Mouse (Mus musculus) neutrophil, adult 5-6 weeks (primary cell): Measurements from ENCODE around the gene Crocc2. TPM values are rescaled to one million over a fixed set of nuclear protein-coding genes. Genes with fewer than 3 reads are reported as not detected.
A peak's percentile ranks its signal among the peaks of the same experiment; 100 is the strongest.

ENCODE experiments used
- ATAC-seq: fragments of 151-379, 151-347 bp; 2 replicates; pipeline ENCODE4 v1.8.0; 2017; ENCODE audit warnings: mild to moderate bottlenecking, moderate TSS enrichment; ENCODE audit not compliant: insufficient number of reproducible peaks, poor library complexity, low FRiP score, severe bottlenecking; ENCODE audit errors: extremely low read depth
- total RNA-seq: library from RNA; stranded (forward); fragments of 200-1000 nt; gene quantifications from 2 replicates; pipeline ENCODE4 v1.2.3, GENCODE M21; 2017

Gene Crocc2
- total RNA-seq, 1 experiment from 2014 or later = not detected

DNA sequence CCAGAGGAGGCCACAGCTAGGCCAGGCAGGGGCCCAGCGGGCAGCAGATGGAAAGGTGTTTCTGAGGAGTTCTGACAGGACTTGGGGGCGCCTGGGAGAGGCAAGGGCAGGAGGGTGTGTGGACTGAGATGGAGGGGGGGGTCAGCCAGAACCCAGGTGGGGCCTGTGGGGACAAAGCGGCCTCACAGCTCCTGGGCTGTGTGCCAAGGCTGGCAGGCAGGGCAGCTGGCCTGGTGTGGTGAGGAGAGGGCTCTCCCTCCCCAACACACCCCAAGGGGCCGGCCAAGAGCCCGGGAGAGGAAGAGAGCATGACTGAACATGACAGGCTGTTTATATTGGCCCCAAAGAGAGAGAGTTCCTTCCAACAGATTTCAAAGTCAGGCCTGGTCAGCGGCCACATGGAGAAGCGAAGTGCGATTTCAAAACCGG, 41.7 kb downstream of the Crocc2 start:
- no peak for ATAC-seq

DNA sequence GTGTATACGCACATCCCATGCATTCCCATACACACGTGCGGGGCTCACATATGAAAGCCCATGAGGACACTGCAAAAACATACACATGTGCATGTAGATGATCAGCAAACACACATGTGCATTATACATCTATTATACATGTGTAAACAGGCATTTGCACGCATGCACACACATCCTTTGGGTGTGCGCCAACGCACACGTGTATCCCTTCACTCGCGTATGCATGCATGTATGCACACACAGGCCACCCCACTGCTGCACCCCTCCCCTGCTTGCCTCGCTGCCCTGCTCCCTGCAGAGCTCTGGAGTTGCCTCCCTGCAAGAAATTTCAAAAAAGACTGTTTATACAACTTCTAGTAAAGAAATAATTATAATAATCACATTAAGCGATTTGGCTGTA, 42.5 kb downstream of the Crocc2 start:
- ATAC-seq = no peak

DNA sequence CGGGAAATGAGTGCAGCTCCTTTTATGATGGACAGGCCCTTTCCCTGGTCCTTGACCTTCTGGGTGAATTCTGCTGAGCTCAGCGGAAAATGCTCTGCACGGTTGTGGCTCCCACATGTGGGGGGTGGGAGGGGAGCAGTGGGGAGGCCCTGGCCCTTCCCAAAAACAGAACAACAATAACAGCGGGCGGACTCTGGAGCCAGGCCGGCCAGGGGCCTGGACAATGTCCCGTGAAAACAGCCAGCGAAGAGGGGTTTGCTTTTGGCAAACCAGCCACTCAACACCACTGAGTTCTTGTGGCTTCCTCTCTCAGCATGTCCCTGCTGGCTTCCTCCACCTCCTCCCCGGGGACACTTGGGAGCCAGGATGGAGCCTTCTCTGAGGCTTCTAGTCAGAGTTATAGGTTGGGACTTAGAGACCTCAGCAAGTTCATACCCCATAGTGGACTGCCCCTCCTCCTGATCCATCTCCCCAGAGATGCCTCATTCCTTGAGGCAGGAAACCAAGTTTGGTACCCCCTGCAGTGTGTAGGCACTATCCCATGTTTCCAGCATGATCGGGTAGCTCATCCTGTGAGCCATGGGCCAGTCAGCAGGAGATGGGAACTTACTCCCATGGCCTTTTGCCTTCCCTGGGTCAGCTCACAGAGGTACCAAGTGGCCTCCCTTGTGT, 43.2 kb downstream of the Crocc2 start:
- no peak for ATAC-seq

DNA sequence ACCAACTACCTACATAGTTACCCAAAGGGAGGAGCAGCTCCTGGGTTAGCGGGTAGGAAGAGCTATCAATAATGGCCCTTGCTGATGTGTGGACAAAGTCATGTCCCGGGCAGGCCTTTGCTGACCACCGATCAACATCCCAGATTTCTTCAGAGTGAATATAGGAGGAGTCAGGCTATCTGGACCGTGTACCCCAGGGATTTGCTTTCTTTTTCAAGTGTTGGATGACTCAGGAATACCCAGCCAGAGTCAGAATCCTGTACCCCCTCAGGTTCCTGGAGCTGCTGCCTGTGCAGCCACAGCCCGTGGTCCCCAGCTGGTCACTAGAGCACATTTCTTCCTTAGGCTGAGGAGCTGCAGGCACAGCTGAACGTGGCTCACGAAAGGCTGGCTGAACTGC, 43.9 kb downstream of the Crocc2 start:
- no peak for ATAC-seq

DNA sequence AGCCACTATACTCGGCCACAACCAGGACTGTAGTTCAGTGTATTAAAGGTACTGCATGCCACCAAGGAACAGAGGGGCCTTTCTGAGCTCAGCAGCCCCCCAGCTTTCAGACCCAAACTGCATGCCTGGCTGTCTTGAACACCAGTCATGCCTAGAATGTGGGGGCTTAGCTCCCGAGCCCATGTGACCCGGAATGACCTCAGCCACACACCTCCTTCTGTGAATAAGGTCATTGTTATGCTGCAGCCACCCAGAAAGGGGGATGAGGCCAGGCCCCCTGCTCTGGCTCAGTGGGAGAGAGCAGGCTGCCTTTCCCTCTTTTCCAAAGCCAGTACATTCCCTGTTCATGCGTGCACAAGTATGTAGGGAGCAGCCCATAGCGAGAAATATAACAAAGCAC, 46.1 kb downstream of the Crocc2 start:
- no peak for ATAC-seq

DNA sequence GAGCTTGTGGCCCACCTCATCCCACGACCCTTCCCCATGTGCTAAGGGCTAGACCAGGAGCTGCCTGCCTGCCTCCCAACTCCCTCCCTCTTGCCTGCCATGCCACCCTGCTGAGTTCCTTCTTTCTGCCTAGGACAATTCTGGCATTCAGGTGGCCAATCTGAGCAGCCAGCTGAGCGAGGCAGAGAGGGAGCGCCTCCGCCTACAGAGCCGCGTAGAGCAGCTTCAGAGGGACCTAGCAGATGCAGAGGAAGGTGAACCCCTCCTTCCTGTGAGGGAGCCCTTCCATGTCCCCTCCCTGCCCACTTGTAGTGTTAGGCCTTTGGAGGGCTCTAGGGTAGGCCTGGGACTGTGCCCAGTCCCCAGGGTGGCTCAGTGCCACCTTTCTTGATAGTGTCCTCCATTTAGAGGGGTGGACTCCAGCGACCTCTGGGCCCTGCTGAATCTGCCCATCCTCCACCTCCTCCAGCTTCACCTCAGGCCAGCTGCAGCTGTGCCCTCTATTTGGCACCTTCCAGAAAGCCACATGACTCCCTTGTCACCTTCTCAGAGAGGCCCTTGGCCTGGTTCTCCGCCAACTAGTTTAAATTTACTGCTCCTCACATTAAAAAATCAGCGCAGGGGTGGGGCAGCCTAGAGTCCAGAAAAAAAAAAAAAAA, 48.4 kb downstream of the Crocc2 start:
- ATAC-seq = no peak

DNA sequence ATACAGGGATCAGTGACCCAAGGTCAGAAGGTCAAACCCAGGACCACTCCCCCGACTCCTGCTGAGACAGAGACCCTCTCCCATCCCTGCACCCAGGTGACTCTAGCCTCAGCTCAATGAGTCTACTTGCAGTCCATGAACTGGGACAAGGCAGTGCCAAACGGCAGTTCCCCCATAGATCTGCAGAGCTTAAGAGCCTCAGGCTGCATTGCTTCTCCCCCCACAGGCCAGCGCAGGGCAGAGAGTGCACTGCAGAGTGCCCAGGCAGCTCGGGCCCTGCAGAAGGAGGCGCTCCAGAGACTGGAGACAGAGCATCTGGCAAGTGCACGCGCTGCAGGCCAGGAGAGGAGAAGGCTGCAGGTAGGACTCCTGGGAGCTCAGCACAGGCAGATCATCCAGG, 49.0 kb downstream of the Crocc2 start:
- no peak for ATAC-seq

DNA sequence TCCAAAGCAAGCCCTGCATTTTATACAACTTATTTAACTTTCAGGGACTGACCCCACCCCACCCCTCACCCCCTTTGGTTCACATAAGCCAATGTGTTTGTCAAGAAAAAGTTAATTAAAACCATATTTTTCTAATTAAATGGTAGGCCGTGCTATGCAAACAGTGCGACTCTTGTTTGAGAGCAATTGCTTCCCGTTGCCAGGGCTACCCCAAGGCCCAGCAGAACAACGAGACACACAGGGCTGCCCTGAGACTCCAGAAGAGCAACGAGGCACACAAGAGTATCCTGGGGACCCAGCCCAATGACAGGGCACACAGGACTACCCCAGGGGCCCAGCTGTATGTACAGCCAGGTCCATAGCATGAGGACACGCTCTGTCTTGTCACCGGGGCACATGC, 52.3 kb downstream of the Crocc2 start:
- no peak for ATAC-seq

DNA sequence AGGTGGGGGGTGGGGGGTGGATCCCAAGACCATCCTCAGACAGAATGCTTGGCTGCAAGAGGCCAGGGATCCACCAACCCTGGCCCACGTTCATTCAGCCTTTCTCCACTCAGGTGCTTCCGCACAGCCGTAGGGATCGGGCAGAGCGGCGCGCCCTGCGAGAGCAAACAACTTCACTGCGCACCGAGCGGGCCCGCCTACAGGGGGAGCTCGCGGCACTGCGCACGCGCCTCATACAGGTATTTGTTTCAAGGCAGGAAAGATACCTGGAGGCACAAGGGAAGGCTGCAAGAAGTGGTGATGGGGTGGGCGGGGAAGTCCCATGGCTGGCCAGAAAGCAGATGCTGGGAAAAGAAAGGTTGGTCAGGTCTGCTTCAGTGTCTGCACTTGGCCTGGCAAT, 55.4 kb downstream of the Crocc2 start:
- ATAC-seq = peak; percentile 18; the same call in 1 of the 2 replicates

DNA sequence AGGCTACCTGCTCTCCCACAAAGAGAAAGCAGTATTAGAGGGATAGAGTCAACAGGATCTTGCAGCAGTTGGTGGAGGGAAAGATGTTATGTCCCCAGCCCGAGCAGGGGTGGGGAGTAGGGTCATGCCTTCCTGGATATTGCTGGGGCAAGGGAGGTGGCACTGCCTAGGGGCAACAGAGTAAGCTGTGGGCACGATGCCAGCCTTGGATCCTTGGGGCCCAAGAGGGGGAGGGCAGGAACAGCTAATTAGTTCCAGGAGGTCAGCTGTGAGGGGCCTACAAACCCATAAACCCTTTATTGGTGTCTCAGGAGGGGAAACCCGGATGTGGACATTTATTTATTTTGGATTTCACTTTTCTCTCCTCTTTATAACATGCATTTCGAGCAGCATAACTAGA, 56.7 kb downstream of the Crocc2 start:
- ATAC-seq = no peak

DNA sequence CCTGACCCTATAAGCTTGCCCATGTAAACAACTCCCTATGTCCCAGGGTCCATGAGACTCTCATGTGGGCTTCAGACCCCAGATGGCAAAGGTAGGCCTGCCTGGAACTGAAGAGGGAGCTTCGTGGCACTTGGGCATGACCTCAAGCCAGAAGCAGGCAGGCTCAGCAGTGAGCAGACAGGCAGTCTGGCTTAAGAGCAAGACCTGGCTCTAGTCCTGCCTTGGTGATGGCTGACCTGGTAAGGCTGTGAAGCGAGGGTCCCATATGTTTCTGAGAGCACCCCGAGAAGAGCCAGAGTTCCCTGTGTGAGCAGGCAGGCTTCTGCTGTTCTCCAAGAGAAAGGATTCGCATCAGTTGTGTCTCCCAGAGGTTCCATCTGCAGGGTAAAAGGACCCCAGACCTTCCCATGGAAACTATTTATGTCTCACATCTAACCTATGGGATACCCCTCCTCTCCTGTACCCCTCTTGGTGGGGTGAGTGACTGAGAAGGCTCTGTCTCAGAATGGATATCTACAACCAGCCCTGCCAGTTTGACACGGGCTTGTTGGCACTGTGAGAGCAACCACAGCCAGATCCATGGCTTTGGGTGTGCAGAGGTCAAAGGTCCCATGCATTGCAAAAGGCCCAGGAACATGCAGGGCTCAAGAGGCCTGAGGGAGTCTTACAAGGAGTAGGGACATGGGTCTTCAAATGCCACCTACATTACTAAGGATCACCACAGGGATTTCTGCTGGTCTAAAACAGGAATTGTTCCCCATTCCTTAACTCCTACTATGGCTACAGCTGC, 57.4 kb downstream of the Crocc2 start:
- no peak for ATAC-seq

DNA sequence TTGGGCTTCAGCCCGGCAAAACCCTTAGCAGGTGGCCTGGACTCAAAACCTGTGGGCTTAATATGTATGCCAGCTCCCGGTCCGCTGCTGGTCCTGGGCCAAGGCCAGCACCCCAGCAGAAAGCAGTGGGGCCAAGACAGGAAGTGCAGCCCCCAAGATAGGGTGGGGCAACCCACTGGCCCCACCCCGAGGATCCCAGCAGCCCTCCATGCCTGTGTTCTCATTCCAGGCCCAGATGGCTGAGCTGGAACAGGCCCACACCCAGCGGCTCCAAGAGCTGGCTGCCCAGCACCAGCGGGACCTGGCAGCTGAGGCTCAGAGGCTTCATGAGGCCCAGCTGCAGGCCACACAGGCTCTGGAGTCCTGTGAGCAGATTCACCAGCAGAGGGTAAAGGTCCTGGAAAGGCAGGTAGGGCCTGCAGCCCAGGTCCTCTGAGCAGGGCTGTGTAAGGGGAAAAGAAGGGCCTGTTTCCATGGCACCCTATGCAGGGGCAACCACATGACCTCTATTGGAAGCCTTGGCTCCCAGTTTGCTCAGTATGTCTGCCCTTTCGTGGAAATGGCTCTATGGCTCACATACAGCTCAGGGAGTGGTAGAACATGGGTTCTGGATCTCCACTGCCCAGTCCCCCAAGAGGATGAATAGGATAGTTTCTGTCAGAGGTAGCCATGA, 58.9 kb downstream of the Crocc2 start:
- ATAC-seq = no peak

DNA sequence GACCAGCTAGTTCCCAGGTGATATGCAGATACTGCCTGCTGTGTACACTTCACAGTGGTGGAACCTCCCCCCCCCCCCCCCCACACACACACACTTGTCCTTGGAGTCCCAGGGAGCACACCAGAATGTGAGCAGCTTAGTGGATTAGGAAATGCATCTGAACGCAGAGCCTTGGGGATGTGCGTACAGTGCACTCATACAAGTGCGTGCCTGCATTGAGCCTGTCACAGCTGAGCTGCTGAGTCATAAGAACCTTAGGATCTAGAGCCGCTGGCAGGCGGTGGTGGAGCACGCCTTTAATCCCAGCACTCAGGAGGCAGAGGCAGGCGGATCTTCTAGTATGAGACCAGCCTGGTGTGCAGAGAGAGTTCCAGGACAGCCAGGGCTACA, 59.4 kb downstream of the Crocc2 start:
- ATAC-seq = no peak

DNA sequence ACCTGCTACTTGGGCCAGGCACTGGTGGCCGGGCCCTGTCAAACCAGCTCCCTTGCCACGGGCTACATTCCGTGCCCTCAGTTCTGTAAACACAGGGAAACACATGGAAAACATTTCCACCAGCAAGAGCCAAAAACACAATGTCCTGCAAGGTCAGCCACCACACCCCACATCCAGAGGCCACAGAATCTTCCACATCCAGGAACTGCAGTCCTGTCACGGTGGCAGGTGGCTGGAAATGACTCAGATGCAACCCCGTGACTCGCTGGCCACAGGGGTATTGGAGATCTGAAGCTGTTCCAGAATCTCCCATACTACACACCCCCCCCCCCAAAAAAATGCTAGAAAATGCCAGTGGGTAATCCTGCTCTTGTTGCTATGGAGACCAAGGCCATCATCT, 60.7 kb downstream of the Crocc2 start:
- ATAC-seq = no peak

DNA sequence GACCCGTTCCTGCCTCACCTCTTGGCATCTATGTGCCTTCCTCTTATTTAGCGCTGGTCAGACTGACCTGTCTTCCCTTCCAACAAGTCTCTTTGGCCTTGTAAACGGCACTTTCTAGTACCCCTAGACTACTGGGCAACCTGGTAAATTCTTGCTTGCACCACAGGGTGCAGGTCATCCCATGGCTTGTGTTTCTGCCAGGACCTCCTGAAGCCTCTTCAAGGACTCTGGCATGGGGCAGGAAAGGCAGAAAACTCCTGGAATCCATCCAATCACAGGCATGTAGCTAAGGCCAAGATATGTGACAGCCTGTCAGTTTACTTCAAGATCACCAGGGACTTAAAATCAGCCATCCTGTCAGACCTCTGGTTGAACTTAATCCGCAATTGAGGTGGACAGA, 61.1 kb downstream of the Crocc2 start:
- no peak for ATAC-seq

DNA sequence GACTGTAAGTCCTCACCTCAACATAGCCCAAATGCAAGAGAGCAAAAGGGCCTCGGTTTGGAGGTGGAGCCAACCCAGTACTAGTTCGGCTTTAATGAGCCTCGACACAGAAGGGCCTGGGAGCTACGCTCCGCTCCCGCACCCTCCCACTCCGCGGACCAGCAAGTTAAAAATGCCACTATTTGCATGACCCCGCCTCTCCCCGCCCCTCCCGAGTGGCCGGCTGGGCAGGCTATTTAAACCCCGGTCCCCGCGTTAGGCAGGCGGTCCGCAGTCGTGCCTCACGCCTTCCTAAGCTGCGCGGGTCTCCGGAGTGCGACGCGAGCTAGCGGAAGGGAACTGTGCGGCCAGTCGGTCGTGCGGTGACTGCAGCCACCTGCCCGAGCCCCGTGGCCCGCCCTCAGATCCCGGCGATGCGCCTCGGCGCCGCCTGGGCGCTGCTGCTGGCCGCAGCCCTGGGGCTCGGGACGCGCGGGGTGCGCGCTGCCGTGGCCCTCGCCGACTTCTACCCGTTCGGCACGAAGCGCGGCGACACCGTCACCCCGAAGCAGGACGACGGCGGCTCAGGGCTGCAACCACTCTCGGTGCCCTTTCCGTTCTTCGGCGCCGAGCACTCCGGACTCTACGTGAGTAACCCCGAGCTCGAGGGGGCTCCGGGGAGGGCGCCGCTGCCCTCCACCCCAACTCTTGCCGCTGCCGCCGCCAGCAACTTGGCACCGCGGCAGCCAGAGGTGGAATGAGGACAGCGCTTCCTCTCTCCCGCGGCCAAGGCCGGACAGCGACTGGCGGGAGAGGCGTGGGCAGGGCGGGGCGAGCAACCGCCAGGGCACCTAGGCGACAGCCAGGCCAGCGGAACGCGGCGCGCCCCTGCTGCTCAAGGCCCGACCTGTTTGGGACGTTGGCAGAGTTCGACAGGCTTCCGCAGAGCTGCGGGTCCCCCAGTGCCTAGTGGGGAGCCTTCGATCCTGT, 67.3 kb downstream of the Crocc2 start, which contains the start of gene Sned1:
Sned1 (plus strand) TSS at position 266 of the 969 bp plus-strand sequence.
- ATAC-seq = peak; percentile 31

DNA sequence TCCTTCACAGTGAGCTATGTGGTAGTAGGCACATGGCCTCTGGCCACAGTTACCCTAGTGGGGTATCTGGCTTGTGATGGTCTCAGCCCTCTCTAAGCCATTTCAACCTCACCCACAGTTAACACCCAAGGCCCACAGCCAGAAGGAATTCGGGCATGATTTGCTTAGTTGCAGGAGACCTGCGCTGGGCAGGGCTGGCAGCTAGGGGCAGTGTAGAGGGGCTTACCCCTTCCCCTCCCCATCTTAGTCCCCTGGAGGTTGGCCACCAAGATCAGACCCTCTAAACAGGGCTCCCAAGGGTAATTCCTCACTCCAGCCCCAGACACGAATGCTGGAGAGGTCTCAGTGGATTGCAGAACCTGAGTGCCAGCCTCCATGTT, 68.0 kb downstream of the Crocc2 start:
- ATAC-seq = no peak

DNA sequence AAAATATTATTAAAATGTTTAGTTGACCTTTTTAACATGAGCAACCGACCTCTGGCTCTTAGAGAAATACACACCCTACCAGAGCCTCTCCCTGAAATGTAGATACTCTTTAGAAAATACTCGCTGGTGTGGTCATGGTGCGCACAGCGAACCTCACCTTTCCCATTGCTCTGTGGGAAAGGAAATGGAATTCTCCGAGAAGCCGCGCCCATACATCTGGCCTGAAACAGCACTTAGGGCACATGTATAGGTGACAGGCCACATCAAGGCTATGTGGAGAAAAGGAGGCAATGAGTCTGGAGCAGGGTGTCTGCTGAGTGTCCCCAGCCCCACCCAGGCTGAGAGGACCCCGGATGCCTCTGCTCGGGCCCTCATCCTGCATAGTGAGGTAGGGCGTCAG, 69.2 kb downstream of the Crocc2 start:
- no peak for ATAC-seq
